Mouse (Mus musculus): ENCODE results near the gene Myo18a.

Gene Myo18a

GRCm38 (mm10) chr11:77871436-77871835 is 108.4 kb downstream of the Myo18a start:
- peak; percentile 64 to 77 for DNase-seq (ENCODE audit: low spot score in 2 of 2)

GRCm38 (mm10) chr11:77872236-77872635 is 109.2 kb downstream of the Myo18a start:
- DNase-seq (ENCODE audit: low spot score in 2 of 2) = no peak

DNA sequence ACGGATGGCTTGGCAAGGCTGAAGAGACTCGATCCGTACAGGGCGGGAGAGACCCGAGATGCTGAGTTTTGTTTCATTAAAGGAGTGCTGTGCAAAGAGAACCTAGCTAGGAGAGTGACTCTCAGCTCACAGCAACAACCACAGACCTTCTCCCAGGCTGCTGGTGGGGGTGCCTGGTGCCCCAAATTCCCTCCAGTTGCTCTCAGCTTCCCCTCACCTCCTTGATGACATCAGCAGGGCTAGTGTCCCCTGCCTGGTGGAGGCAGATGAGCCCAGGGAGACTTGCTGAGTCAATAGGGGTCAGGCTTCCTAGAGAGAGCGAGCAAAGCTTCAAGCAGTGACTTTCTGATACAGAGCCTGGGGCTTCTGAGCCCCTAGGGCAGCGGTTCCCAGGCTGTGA is 109.6 kb downstream of the Myo18a start:
- DNase-seq (ENCODE audit: low spot score in 2 of 2) = no peak

DNA sequence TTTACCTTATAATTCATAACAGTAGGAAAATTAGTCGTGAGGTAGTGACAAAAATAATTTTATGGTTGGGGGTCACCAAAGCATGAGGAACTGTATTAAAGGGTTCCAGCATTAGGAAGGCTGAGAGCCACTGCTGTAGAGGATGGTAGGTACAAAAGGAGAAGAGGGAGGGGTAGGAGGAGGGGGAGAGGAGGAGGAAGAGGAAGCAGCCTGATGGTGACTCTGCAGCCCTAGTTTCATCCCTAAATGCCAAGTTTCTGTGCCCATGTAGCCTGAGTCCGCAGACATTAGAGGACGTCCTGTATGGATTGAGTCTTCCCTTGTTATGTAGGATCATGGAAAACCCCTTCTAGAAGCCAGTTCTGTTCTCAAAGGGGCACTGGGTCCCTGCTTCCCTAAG is 110.1 kb downstream of the Myo18a start:
- DNase-seq (ENCODE audit: low spot score in 2 of 2) = no peak

GRCm38 (mm10) chr11:77874685-77875231 is 111.7 kb downstream of the Myo18a start:
- no peak for DNase-seq (ENCODE audit: low spot score in 2 of 2)

DNA sequence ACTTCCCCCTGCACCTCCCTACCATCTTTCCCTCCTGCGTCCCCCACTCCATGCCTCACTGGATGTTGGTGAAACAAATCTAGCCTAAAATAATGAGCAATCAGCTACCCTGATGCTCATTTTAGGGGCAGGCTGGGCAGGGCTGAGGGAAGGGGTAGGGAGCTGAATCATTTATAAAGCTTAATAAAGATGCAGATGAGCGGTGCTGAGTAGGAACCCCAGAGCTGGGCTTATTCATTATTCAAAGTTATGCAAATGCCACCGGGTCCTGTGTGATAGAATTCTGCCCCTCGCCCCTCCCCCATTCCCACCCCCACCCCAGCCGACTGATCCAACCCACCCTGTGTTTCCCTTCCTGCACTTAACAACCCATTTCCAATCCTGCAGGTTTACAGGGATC is 112.2 kb downstream of the Myo18a start:
- DNase-seq (ENCODE audit: low spot score in 2 of 2) = no peak

DNA sequence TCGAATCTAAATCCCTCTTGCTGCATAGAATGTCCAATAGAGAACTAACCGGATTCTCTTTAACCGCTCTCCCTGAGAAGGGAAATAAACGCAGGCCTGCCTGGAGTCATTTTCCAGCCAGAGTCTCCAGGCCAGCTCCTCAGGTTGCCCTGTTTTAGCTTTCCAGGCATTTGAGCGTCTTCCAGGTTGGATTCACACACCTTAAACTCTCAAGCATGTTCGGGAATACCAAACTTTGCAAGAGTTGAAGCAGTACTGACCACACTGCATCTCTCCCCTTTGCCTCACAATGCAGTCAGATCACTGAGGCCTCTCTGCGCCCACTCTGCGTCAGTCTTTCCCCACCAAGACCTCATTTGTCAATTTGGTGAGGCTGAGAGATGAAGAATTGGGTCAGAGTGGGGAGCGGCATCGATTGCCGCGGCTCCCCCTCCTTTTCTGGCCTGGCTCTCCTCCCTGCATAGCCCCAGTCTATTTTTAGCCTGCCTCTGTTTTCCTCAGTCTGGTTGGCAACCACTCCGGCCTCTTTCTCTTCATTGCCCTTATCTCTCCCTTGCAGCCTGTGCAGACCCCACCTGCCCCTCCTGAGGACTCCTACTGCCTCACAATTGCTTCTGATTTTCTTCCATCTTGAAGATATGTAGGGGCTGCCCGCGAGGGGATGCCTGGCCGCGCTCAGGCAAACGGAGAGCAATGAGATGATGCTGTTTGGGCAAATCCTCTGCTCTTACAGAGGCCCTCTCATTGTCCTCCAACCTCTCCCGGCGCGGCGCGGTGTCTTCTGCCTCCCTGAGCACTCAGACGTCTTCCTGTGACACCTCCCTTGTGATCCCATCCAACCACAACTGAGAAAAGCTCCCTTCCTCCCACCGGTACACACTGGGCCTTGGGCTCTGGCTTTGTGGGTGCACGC is 113.1 kb downstream of the Myo18a start:
- DNase-seq (ENCODE audit: low spot score in 2 of 2) = no peak

DNA sequence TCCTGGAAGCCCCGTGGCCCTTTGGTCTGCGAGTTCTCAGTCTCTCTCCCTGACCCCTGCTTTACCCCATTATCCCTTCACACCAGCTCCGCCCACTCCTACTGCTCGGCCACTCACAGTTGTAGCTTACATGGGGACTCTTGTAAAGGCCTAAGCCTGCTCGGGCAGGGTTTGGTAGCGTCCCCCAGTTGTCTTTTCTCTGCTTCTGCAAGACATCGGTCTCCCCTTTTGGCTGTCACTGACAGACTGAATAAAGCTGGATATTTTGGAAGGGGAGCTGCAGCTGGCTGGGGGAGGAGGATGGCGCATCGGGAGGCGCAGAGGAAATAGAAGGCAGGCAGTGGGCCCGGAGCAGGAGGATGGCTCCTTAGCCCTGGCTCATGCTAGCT is 113.7 kb downstream of the Myo18a start:
- DNase-seq (ENCODE audit: low spot score in 2 of 2) = no peak

GRCm38 (mm10) chr11:77884524-77885245 is 121.6 kb downstream of the Myo18a start:
- DNase-seq (ENCODE audit: low spot score in 2 of 2) = no peak

DNA sequence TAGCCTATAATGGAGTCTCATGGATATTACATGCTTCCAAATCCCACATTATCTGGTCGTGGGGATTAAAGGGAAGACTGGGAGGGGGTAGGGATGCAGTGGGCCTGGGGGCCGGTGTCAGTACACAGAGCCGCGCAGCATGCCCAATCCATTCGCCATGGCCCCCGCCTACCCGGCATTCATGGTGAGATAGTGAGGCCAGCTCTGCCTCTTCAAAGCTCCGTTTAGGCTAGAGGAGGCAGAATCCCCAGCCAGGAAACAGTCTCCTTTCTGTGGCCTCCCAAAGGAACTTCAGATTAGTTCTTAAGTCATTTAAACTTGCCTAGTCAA is 122.2 kb downstream of the Myo18a start:
- DNase-seq (ENCODE audit: low spot score in 2 of 2) = no peak

GRCm38 (mm10) chr11:77887373-77887960 is 124.4 kb downstream of the Myo18a start:
- DNase-seq (ENCODE audit: low spot score in 2 of 2) = peak in 1 of 2 experiments; percentile 67

GRCm38 (mm10) chr11:77888846-77889245 is 125.8 kb downstream of the Myo18a start:
- no peak for DNase-seq (ENCODE audit: low spot score in 2 of 2)

- no peak for DNase-seq (ENCODE audit: low spot score in 2 of 2)
These were observed 126.4 kb downstream of the Myo18a start for GRCm38 (mm10) chr11:77889484-77889883.

DNA sequence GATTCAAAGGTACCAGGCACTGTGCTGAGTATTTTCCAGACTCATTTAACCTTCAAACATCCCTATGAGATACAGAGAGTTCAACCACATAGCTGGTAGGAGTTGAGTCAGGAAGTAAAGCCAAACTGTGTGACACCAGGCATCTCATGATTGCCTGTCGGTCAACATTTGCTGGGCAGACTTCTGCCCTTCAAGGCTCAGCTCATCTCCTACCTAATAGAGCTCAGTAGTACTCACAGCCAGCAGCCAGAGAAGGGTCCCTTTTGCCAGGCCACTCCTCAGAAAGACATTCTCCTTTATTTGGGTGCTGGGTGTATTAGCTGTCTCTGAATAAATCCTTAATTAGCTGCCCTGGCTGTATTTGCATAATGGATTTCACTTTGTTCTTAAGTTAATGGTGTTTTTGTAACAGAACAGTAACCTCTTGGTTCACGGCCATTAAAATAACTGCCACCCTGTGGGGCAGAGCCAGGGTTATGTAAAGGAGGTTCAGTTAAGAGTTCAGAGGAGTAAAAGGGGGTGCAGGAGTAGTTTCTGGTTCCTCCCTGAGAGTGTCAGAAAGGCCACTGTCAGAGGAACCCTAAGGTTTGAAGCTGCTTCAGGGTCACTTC is 127.7 kb downstream of the Myo18a start:
- DNase-seq (ENCODE audit: low spot score in 2 of 2) = no peak

DNA sequence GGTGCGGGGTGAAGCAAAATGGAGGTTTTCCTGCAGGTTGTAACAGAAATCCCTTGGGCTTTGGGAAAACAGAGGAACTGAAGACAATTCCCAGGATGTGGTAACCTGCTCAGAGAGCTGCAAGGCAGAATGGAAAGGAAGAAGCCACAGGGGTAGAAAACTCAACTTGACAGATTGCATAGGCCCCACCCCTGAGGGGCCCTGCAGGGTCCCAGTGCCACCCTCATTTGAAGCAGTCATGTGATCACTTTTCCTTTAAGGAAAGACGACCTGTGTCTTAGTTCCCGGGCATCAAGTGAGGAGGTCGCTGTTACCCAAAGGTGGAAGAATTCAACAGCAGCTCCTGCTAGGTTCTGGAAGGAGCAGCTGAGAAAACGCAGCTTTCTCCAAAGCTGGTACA is 129.8 kb downstream of the Myo18a start:
- no peak for DNase-seq (ENCODE audit: low spot score in 2 of 2)

GRCm38 (mm10) chr11:77893283-77893682 is 130.2 kb downstream of the Myo18a start:
- no peak for DNase-seq (ENCODE audit: low spot score in 2 of 2)

- DNase-seq (ENCODE audit: low spot score in 2 of 2) = peak; percentile 80 to 85
These were observed 131.0 kb downstream of the Myo18a start, which contains the start of gene Pipox for GRCm38 (mm10) chr11:77893787-77894718. Pipox (minus strand) TSS chr11:77894096.

DNA sequence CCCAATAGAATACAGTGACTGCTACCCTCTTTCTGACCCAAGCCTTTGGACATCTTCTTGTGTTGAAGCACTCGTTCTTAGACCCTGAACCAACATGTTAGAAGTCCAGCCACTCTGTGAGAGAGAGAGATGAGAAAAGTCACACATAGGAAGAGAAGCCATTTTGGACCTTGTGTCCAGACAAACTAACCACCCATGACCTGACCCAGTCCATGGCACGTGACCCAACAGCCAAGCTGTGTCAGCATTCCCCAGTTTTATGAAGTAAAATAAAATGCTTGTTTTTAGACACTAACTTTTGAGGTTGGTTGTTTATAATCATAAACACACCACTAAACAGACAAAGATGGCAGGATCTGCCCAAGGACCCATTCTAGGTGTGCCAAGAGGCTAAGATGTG is 131.9 kb downstream of the Myo18a start:
- no peak for DNase-seq (ENCODE audit: low spot score in 2 of 2)

DNA sequence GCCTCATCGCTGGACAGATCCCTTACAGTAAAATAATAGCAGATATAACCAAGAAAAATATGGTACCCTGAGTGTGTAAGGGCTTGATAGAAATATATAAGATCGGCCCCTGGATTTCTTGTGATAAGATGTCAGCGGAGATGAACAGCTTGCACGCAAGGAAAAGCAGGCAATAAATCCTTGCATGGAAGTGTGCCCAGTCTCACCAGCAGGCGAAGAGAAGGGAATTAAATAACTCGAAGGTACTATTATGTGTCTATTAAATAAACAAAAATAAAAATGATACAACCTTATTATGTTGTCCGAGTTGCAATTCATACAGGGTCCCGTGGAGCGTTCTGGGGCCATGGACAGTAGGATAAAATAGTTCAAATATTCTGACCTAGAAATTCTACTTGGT is 133.0 kb downstream of the Myo18a start:
- DNase-seq (ENCODE audit: low spot score in 2 of 2) = no peak

DNA sequence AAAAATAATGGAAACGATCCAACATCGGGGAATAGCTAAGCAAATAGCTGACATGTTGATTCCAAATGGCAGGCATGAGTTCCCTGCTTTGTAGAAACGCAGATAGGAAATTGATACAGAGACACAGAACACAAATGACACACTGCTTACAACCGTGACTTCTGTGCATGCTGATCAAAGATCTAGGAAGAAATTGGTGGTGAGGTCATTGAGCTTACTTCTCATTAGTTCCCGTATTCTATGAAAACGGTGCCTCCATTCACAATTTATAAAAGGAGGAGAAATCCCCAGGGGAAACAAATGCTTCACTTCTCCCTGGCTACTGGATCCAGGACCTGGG is 133.4 kb downstream of the Myo18a start:
- no peak for DNase-seq (ENCODE audit: low spot score in 2 of 2)

Measured in frontal cortex, postnatal 10 days (tissue).